Mouse (Mus musculus): ENCODE data around the gene Ube2t. TPM values are rescaled to one million over a fixed set of nuclear protein-coding genes. Genes with fewer than 3 reads are reported as not detected.

Ube2t gene
- polyA plus RNA-seq, 1 experiment from 2014 or later: 25.3 TPM

DNA sequence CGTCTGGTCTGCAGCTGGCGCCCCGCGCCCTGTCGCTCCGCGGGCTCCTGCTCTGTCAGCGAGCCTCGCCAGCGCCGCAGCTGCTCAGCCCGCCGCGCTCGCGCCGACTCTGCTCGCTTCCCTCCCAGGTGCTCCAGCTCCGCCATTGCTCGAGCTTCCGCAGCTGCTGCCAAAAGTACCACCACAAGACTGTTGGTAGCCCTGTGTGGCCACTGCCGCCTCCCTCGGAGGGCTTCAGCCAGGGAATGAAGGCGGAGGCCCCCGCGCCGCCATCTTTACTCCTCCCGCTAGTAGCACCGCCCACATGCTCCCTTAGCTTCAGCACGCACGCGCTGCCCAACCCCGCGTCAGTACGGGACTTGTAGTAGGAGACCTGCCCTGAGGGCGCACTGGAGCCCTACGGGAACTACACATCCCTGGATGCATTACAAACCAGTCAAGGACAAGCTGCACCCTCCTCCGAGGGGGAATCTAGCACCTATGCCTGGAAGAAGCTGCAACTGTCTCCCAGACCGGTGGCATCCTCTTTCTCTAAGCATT lies 6.7 kb upstream of the Ube2t start, which contains the start of gene Ppp1r12b:
Gene Ppp1r12b, minus strand, starts transcription at position 306 of the 540 bp plus-strand sequence.
- under 1% methylated on average over 39 of the region's 39 CpGs for WGBS
- Histone ChIP-seq H3K4me1 (peaks cover 10% of the 10 kb centered on the region), H3K4me2 (peak within 1 kb of the TSS; percentile 71), H3K4me3 (peak within 1 kb of the TSS; percentile 76), H3K27me3 (no peaks in the 10 kb centered on the region), H3K9ac (peak within 1 kb of the TSS; percentile 85), H3K27ac (peak within 1 kb of the TSS; percentile 89), H3K36me3 (no peaks in the 10 kb centered on the region), H3K9me3 (no peaks in the 10 kb centered on the region)
- peak; percentile 98 for ATAC-seq (ENCODE audit: insufficient number of reproducible peaks, low FRiP score, low TSS enrichment, low read depth)

DNA sequence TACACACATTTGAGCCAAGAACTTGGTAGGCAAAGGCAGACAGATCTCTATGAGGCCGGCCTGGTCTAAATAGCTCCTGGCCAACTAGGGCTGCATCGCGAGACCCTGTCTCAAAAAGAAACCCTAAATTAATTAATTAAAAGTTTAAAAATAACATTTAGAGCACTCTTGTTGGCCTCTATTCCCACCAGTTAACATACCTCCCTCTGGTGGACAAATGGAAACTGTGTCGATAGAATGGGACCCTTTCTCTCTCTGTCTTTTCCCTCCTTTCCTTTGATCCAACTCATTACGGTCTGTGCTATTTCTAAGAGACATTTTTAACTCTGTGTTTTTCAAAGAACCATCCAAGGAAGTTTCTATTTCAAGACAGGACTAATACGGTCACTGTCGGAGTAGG lies 1.7 kb upstream of the Ube2t start:
- WGBS: 56% methylated on average over 7 of the region's 7 CpGs
- peaks cover 16% of the 10 kb centered on the region; the same call in 1 of the 2 replicates for H3K4me1 ChIP-seq
- no peak overlapping the region for H3K4me2 ChIP-seq
- H3K27ac ChIP-seq: no peak overlapping the region
- no peak overlapping the region for H3K9ac ChIP-seq
- no peaks in the 10 kb centered on the region for H3K27me3 ChIP-seq
- no peak for ATAC-seq (ENCODE audit: insufficient number of reproducible peaks, low FRiP score, low TSS enrichment, low read depth)
- no peaks in the 10 kb centered on the region for H3K9me3 ChIP-seq
- H3K36me3 ChIP-seq: no peaks in the 10 kb centered on the region
- H3K4me3 ChIP-seq: no peak overlapping the region

- no peaks in the 10 kb centered on the region for H3K9me3 ChIP-seq
- ATAC-seq (ENCODE audit: insufficient number of reproducible peaks, low FRiP score, low TSS enrichment, low read depth): no peak
- H3K36me3 ChIP-seq: no peaks in the 10 kb centered on the region
- peak overlapping the region; percentile 80 for H3K4me3 ChIP-seq
- peaks cover 16% of the 10 kb centered on the region; the same call in 1 of the 2 replicates for H3K4me1 ChIP-seq
- WGBS: 2% methylated on average over 11 of the region's 11 CpGs
- H3K9ac ChIP-seq: peak overlapping the region; percentile 54
- 0 out of 2 replicates have a peak overlapping the region, but pooled peaks have one; percentile 22 for H3K27ac ChIP-seq
- H3K4me2 ChIP-seq: peak overlapping the region; percentile 75
- no peaks in the 10 kb centered on the region for H3K27me3 ChIP-seq
Measured at GRCm38 (mm10) chr1:134962821-134963220, 456 bp downstream of the Ube2t start.

DNA sequence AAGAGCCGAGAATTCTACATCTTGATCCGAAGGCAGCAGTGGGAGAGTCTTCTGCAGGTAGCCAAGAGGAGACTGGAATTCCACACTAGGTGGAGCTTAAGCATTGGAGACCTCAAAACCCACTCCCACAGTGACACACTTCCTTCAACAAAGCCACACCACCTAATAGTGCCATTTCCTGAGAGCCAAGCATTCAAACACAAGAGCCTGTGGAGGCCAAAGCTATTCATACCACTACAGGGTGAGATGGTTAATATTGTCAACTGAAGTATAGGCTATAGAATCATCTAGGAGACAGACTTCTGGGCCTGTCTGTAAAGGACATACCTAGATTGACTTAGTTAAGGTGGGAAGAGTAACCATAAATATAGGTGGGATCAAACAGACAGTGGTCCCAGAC lies 3.1 kb downstream of the Ube2t start:
- Histone ChIP-seq H3K9me3 (no peaks in the 10 kb centered on the region), H3K4me3 (no peak overlapping the region), H3K27ac (no peak overlapping the region), H3K4me2 (no peak overlapping the region), H3K27me3 (no peaks in the 10 kb centered on the region), H3K36me3 (peaks cover 12% of the 10 kb centered on the region), H3K9ac (no peak overlapping the region), H3K4me1 (peaks cover 16% of the 10 kb centered on the region; the same call in 1 of the 2 replicates)
- 89% methylated on average over 2 of the region's 2 CpGs for WGBS
- ATAC-seq (ENCODE audit: insufficient number of reproducible peaks, low FRiP score, low TSS enrichment, low read depth): no peak

DNA sequence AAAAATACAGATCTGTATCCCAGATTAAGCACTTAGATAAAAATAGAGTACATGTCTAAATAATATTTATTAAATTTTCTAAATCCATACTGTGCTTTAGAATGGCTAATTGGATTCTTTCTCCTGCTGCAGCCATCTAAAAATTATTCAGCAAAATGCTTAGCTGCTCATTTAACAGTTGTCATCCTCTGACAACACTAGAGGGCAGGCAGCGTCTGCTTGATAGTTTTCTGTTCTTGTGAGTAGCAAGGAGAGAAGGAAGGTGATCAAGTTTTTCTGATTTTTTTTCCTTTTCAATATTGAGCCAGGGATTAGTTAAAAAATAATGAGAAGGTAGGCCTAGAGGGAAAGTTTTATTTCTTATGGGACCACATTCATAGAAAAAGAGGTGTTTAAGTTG lies 10.6 kb downstream of the Ube2t start:
- 78% methylated on average over 1 of the region's 1 CpGs for WGBS

DNA sequence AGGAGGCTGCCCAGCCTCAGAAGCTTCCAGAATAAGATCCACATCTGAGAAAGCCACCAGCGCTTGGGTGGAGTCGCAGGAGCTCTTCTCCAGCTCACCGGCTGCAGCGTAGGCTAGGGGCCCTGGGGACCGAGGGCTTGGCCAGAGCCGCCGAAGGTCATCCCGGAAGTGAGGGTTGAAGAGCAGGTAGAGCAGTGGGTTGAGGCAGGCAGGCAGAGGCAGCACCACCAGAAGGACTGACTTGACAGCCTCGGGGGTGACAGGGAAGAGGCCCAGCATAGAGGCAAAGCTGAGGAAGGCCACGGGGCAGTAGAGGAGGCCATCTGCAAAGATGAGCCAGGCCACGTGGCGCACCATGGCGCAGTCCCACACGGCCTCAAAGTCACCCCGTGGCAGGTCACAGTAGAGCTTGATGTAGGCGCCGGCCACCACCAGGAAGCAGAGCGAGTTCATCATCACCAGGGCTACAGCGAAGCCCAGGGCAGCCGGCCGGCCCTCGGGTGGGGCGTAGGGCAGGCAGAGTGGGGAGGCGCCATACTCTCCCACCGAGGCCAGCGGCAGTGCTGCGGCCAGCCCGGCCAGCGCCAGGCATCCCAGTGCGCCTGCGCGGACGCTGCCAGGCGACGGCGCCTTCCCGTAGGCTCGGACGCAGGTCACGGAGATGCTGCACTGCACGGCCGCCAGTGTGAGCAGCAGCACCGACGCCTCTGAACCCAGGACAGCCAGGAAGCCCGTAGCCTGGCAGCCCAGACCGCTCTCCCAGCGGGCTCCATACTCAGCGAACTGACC lies 25.0 kb downstream of the Ube2t start:
- ATAC-seq (ENCODE audit: insufficient number of reproducible peaks, low FRiP score, low TSS enrichment, low read depth): 0 out of 2 replicates have a peak, but pooled peaks have one; percentile 47
- Histone ChIP-seq H3K9me3 (no peaks in the 10 kb centered on the region), H3K36me3 (no peaks in the 10 kb centered on the region), H3K9ac (no peak overlapping the region), H3K4me3 (peak overlapping the region; percentile 37), H3K4me1 (peaks cover 17% of the 10 kb centered on the region), H3K27me3 (peaks cover 5% of the 10 kb centered on the region), H3K27ac (no peak overlapping the region), H3K4me2 (peak overlapping the region; percentile 76)
- WGBS: 31% methylated on average over 48 of the region's 48 CpGs

More for the DNA sequence above, 10.6 kb downstream of the Ube2t start:
- ATAC-seq (ENCODE audit: insufficient number of reproducible peaks, low FRiP score, low TSS enrichment, low read depth): no peak
- H3K4me2 ChIP-seq: no peak overlapping the region
- H3K27ac ChIP-seq: no peak overlapping the region
- no peaks in the 10 kb centered on the region for H3K27me3 ChIP-seq
- peaks cover 12% of the 10 kb centered on the region for H3K36me3 ChIP-seq
- no peaks in the 10 kb centered on the region for H3K4me1 ChIP-seq
- H3K9me3 ChIP-seq: no peaks in the 10 kb centered on the region
- H3K9ac ChIP-seq: no peak overlapping the region
- no peak overlapping the region for H3K4me3 ChIP-seq

- H3K27me3 ChIP-seq: peaks cover 5% of the 10 kb centered on the region
- H3K27ac ChIP-seq: no peak overlapping the region
- no peak overlapping the region for H3K9ac ChIP-seq
- no peak for ATAC-seq (ENCODE audit: insufficient number of reproducible peaks, low FRiP score, low TSS enrichment, low read depth)
- H3K4me2 ChIP-seq: peak overlapping the region; percentile 76
- 18% methylated on average over 14 of the region's 14 CpGs for WGBS
- H3K4me3 ChIP-seq: peak overlapping the region; percentile 37
- no peaks in the 10 kb centered on the region for H3K9me3 ChIP-seq
- no peaks in the 10 kb centered on the region for H3K36me3 ChIP-seq
- peaks cover 19% of the 10 kb centered on the region for H3K4me1 ChIP-seq
Measured at GRCm38 (mm10) chr1:134987962-134988341, 25.6 kb downstream of the Ube2t start.

DNA sequence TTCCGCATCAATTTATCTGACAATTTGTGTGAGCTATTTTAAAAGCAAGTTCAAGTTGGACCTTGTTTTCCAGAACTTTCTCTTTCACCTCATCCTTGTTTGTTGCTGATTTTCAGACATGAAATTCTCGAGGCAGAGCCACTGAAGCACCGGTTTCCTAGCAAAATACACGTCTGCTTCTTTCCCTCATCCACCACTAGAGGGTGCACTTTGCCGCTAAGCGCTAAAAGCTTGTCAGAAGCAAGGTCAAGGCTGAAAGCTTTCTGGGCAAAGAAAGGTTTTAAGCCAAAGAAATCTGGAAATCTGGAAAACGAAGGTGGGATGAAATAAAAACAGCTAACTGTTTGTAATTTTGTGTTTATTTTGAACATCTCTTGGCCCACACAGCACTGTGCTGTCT lies 27.0 kb downstream of the Ube2t start:
- no peaks in the 10 kb centered on the region for H3K36me3 ChIP-seq
- H3K4me1 ChIP-seq: peaks cover 19% of the 10 kb centered on the region
- 10% methylated on average over 7 of the region's 7 CpGs for WGBS
- ATAC-seq (ENCODE audit: insufficient number of reproducible peaks, low FRiP score, low TSS enrichment, low read depth): no peak
- no peaks in the 10 kb centered on the region for H3K9me3 ChIP-seq
- H3K27me3 ChIP-seq: peaks cover 5% of the 10 kb centered on the region
- H3K9ac ChIP-seq: no peak overlapping the region
- no peak overlapping the region for H3K4me2 ChIP-seq
- H3K4me3 ChIP-seq: no peak overlapping the region
- H3K27ac ChIP-seq: no peak overlapping the region

- H3K9me3 ChIP-seq: no peaks in the 10 kb centered on the region
- no peak overlapping the region for H3K9ac ChIP-seq
- H3K4me3 ChIP-seq: no peak overlapping the region
- ATAC-seq (ENCODE audit: insufficient number of reproducible peaks, low FRiP score, low TSS enrichment, low read depth): no peak
- 20% methylated on average over 8 of the region's 8 CpGs for WGBS
- H3K27ac ChIP-seq: peak overlapping the region; percentile 50; the same call in 1 of the 2 replicates
- H3K4me2 ChIP-seq: no peak overlapping the region
- H3K36me3 ChIP-seq: no peaks in the 10 kb centered on the region
- peaks cover 11% of the 10 kb centered on the region for H3K27me3 ChIP-seq
- H3K4me1 ChIP-seq: peaks cover 29% of the 10 kb centered on the region
Measured at GRCm38 (mm10) chr1:134992046-134992645, 29.8 kb downstream of the Ube2t start.

DNA sequence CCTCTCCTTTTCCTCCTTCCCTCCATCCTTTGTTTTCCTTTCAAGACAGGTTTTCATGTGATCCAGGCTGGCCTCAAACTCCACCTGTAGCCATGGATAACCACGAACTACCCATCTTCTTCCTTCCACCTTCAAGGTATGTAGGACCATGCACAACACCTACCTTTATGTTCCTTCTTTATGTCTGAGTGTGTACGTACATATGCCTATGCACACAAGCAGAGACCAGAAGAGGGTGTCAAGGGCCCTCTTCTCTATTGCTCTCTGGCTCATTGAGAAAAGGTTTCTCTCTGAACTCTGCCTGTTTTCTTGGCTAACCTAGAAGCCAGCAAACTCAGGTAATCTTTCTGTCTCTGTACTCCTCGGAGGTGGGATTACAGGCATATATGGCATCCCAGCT lies 32.4 kb downstream of the Ube2t start:
- whole genome bisulfite sequencing: 78% methylated on average over 3 of the region's 3 CpGs
- no peak overlapping the region for H3K27ac ChIP-seq
- H3K9me3 ChIP-seq: no peaks in the 10 kb centered on the region
- no peak overlapping the region for H3K4me3 ChIP-seq
- no peaks in the 10 kb centered on the region for H3K36me3 ChIP-seq
- peaks cover 11% of the 10 kb centered on the region; the same call in 1 of the 2 replicates for H3K27me3 ChIP-seq
- ATAC-seq (ENCODE audit: insufficient number of reproducible peaks, low FRiP score, low TSS enrichment, low read depth): no peak
- H3K4me2 ChIP-seq: no peak overlapping the region
- no peak overlapping the region for H3K9ac ChIP-seq
- H3K4me1 ChIP-seq: peaks cover 33% of the 10 kb centered on the region

GRCm38 (mm10) chr1:134995437-134995836 lies 33.1 kb downstream of the Ube2t start:
- no peak overlapping the region for H3K9ac ChIP-seq
- 54% methylated on average over 4 of the region's 4 CpGs for WGBS
- no peak for ATAC-seq (ENCODE audit: insufficient number of reproducible peaks, low FRiP score, low TSS enrichment, low read depth)
- peaks cover 11% of the 10 kb centered on the region; the same call in 1 of the 2 replicates for H3K27me3 ChIP-seq
- no peaks in the 10 kb centered on the region for H3K36me3 ChIP-seq
- H3K4me1 ChIP-seq: peaks cover 33% of the 10 kb centered on the region
- H3K4me2 ChIP-seq: no peak overlapping the region
- no peak overlapping the region for H3K4me3 ChIP-seq
- no peaks in the 10 kb centered on the region for H3K9me3 ChIP-seq
- no peak overlapping the region for H3K27ac ChIP-seq

DNA sequence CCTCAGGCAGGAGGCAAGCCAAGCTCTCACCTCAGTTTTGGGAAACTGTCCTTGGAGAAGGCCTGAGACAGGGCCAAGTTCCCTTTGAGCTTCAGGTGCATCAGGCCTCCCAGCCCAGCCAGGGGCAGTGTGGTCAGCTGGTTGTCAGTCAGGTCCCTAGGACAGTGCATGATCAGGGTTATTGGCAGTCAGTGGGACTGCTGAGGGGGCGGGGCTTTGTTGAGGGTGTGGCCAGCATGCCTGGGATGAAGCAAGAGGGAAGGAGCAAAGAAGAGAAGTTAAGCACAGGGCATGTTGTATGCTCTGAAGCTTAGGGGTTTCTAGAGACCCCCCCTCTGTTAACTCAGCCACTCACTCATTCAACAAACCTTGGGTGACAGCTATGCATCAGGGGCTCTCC lies 33.6 kb downstream of the Ube2t start:
- no peak for ATAC-seq (ENCODE audit: insufficient number of reproducible peaks, low FRiP score, low TSS enrichment, low read depth)
- 33% methylated on average over 1 of the region's 1 CpGs for WGBS
- H3K27me3 ChIP-seq: peaks cover 11% of the 10 kb centered on the region; the same call in 1 of the 2 replicates
- no peaks in the 10 kb centered on the region for H3K36me3 ChIP-seq
- H3K4me1 ChIP-seq: peaks cover 33% of the 10 kb centered on the region
- no peak overlapping the region for H3K27ac ChIP-seq
- H3K4me3 ChIP-seq: no peak overlapping the region
- no peaks in the 10 kb centered on the region for H3K9me3 ChIP-seq
- no peak overlapping the region for H3K4me2 ChIP-seq
- H3K9ac ChIP-seq: no peak overlapping the region
